Mouse (Mus musculus): ENCODE measurements at regions not wholly inside any gene's neighbourhood (a gene's known extent, or its start where the extent isn't known, plus 50 kb on each side); places are given as distances from the start of the nearest gene placed in this dataset.

GRCm38 (mm10) chr8:6582732-6583131, 1477.6 kb upstream of the Slc10a2 start:
- no peak for DNase-seq

- DNase-seq = no peak
Measured at GRCm38 (mm10) chr8:6577868-6578634, 1472.9 kb upstream of the Slc10a2 start.

DNA sequence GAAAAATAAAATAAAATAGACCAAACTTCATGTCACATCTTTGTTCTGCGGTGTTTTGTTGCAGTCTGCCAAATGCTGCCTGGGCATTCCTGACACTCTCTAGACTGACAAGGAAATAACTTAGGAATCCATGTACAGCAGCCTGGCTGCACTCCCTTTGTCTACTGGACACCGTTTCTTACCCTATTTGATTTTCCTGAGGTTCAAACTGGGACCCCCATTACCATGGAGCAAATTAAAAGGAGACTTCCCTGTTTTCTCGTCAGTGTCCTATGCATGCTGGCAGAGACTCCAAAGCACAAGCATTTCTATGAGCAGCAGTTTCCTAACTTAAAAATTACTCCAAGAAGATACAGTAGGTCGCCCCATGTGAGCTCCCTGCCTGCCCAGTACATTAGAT, 1470.1 kb upstream of the Slc10a2 start:
- no peak for DNase-seq

DNA sequence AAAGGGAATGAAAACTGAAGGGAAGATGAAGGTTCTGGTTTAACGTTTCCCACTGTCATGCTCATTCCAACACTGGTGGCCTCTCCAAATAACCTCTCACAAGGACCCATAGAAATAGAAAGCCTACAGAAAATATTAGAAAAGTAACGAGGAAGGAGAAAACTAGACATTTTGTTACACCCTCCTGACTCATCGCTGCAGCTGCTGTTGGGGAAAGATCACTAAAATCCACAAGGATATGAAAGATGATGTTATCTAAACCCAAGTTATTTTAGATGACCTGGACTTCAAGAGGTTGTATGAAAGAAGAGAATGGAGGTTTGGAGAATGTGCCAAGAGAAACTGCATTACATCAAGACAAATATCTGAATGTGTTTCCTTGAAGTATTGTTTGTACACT, 1468.3 kb upstream of the Slc10a2 start:
- DNase-seq = no peak

GRCm38 (mm10) chr8:6572066-6572665, 1467.0 kb upstream of the Slc10a2 start:
- DNase-seq = peak; percentile 13 to 38

DNA sequence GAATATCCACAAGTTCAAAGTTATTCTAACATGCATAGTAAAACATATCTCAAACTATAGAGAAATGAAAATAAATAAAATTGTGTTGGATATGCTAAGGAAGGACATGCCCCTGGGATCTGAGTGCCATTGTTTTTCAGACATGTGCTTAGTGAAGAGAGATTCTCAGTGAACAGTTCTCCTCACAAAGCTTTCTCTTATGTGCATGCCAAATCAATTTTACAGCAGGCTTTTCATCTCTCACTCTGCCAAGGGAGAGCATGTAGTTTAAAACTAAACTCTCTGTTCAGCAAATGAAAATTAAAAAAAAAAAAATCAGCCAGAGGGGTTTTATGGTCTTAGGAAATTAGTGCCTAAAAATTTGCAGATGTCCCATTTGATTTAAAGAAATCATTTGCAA, 1445.8 kb upstream of the Slc10a2 start:
- DNase-seq = no peak

GRCm38 (mm10) chr8:6527171-6527570, 1422.0 kb upstream of the Slc10a2 start:
- no peak for DNase-seq

- no peak for DNase-seq
Measured at GRCm38 (mm10) chr8:6515882-6516682, 1410.9 kb upstream of the Slc10a2 start.

- DNase-seq = no peak
Measured at GRCm38 (mm10) chr8:6492453-6492852, 1387.3 kb upstream of the Slc10a2 start.

- no peak for DNase-seq
Measured at GRCm38 (mm10) chr8:6481966-6482365, 1376.8 kb upstream of the Slc10a2 start.

- no peak for DNase-seq
Measured at GRCm38 (mm10) chr8:6471089-6471488, 1365.9 kb upstream of the Slc10a2 start.

GRCm38 (mm10) chr8:6456553-6457180, 1351.5 kb upstream of the Slc10a2 start:
- DNase-seq = no peak

DNA sequence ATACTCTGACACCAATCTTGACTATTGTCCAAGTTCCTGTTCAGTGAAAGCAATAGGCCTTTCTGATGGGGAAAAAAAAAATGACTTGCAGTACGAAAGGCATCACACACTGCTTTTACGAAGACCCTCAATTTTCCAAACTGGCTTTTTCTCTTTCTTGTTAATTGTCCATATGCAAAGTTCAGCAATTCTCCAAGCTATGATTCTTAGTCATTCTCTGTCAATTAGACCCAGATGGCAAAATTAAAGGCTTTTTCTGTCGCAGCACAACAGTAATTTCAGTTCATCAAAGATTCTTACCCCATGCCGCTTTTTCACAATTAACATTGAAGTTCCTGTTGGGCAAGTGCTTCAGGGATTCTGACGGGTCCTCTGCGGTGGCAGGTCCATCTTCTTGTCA, 1343.2 kb upstream of the Slc10a2 start:
- no peak for DNase-seq

DNA sequence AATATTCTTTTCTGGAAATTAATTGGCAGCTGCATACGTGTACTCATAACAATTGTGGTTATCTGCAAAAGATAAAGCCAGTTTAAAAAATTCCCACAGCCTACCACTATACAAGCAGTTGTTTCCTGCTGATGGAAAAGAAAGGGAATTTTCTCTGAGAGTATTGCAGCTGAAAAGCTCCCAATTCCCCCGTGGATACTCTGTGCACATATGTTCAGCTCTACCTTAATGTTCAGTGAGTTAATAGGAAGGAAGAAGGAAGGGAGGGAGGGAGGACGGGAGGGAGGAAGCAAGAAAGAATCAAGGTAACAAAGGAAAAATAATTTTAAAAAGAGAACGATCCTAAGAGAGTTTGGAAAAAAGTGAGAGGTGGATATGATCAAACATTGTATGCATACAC, 1333.9 kb upstream of the Slc10a2 start:
- DNase-seq = no peak

Measured in thymus, postnatal 36 days (tissue).